Mouse (Mus musculus) skeletal muscle tissue, adult 2 months (tissue): ENCODE data around the gene Rgs3.

Experiments used
- DNase-seq: peaks from one replicate; pipeline ENCODE4 v3.0.0-alpha.2; 2012; ENCODE audit warnings: low read depth, low spot score

Gene Rgs3

DNA sequence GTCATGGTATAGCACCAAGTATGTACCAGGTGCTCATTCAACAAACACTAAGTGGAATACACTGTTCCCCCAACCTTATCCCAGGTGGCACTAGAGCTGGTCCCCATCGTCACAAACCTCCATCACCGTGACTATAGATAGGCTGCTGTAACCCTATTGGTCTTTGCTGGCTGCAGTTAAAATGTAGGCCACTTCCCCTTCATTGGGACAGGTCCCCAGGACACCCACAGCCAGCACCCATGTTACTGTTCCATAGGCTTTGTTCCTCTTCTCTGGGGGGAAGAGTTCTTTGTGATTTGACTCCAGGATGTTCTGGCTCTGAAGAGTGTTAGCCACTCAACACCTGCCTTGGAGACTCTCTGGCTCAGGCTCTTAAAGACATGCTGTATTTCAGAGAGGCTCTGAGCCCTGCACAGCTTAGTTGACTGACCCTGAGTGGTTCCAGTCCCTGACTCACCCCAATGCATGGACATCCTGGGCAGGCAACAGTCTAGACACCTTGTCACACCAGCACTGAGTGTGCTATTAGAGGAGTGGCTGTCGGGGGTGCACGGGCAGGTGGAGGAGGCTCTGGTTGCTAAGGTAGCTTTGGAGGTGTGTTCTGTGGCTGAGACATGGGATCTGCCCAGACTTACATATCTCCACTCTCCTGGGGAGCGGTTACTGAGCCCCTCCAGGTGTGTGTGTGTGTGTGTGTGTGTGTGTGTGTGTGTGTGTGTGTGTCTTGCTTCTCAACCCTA, 94.4 kb downstream of the Rgs3 start:
- no peak for DNase-seq

DNA sequence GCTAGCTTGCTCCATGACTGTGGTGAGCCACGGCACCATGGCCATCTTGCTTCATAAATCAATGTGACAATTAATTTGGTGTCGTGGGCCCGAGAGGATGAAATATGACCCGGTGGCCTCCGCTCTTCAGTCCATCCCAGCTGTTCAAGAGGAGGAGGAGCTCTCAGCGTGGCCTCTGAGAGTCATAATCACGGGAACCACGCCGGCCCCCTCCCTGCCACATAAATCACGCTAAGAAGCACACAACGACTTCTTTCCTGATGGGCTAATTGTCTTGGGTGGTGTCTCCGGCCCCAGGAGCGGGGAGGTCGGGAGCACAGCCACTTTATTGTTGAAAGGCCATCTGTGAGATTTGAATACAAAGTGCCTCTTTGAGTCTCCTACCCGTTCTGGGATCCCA, 99.6 kb downstream of the Rgs3 start:
- no peak for DNase-seq

DNA sequence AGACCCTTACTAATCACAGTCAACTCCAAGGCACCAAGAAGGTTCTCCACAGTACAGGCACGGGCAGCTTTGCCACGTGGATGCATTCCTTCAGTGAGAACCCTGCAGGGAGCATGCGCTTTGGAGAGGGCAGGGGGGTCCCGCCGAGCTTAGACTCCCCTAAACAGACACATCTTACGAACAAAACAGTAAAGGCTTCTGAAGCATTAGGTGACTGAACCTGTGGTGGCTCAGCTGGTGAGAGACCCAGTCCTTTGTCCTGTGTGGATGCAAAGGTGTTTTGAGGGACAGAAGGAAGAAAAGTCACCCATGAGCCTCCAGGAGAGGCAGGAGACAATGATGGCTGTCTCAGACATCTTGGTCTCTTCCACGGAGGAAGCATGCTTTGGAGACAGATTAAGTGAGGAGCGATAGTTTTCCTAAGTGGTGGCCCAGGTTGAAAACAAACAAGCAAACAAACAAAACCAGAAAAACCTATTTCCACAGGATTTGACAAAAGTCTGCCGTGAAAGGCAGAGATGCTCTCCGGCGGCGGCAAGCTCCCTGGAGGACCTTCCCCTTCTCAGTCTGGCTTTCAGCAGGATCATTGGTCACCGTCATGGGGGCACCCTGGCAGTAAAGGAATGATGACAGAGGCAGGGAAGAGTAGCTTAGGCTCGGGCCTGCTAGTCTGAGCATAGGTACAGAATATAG, 100.4 kb downstream of the Rgs3 start:
- DNase-seq, result no peak

DNA sequence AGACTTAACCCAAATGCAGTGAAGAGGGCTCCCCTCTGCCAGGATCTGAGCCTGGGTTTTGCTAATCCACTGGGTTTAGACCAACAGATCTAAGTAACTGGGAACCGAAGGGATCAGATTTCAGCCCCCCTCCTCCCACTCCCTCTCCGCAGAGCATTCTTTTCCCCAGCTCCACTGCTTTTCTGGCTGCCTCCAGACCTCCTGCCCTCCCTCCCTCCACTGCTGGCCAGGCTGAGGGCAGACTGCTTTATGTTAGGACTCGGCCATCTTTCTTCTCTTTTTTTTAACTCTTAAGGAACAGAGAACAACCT, 100.9 kb downstream of the Rgs3 start:
- DNase-seq, result no peak

DNA sequence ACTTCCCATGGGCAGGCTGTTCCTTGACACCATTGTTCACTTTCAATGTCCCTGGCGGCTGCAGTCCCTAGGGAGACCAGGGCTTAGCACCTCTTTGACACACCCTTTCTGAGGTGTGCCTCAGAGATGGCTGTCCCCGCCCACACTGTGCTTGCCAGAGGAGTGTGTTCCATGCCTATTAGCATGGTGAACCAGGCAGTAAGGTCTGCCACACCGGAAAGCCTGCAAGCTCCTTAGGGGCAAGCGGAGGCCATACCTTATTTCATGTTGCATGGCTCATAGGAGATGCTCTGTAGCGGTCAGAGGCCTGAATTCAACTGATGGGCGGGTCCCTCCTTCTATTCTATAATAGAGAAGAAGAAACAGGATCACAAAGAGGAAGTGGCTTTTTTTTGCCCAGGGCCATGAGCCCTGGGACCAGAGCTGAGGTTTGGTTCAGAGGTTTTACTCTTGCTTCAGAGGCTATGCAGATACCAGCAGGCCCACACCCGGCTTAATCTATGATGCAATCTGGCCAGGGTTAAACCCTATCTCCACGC, 101.7 kb downstream of the Rgs3 start:
- DNase-seq, result peak; percentile 37

DNA sequence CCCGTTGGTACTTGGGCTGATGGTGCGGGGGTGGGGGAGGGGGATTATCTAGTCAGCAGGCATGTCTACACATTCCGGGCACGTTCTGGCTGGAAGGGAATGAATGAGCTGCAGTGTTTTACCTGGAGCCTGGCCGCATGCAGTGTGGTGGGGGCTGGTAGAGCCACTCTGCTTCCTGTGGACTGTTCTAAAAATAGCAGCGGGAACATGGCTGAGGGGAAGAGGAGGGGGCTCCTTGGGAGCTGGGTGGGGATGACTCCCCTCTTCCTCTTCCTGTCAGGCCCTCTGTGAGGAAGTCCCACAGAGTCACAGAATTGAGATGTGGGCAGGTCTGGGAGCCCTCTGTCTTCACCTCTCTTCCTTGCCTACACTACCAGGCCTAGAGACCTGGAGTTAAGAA, 103.7 kb downstream of the Rgs3 start:
- no peak for DNase-seq

DNA sequence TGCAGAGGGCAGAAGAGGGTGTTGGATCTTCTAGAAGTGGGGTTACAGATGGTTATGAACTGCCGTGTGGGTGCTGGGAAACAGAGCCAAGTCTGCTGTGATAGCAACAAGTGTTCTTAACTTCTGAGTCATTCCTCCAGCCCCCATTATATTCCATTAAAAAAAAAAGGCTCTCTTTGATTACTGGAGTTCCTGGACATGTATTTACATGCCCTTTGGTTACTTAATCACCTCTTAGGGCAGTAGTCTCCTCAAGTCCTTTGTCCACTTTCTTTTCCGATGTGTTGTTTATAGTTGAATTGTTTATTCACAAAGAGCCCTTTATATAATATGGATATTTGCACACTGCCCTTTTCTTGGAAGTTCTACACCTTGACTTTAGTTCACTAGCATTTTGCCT, 106.2 kb downstream of the Rgs3 start:
- DNase-seq, result no peak

DNA sequence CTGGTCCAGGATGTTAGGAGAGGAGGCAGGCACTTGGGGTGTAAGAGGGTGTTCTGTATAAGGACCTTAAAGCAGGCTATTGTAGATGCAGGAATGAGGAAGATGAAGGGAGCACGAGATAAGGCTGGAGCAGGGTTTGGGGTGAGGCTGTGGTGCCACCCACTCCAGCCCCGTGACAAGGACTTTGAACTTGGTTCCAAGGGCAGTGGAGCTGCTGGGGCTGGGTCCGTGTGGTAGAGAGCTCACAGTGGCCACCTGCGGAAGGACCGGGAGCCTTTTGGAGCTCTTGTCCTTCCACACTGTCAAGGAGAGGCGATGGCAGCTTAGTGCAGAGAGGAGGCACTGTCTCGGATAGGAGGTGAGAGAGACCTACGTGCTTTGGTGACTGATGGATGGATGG, 109.0 kb downstream of the Rgs3 start:
- DNase-seq, result no peak

DNA sequence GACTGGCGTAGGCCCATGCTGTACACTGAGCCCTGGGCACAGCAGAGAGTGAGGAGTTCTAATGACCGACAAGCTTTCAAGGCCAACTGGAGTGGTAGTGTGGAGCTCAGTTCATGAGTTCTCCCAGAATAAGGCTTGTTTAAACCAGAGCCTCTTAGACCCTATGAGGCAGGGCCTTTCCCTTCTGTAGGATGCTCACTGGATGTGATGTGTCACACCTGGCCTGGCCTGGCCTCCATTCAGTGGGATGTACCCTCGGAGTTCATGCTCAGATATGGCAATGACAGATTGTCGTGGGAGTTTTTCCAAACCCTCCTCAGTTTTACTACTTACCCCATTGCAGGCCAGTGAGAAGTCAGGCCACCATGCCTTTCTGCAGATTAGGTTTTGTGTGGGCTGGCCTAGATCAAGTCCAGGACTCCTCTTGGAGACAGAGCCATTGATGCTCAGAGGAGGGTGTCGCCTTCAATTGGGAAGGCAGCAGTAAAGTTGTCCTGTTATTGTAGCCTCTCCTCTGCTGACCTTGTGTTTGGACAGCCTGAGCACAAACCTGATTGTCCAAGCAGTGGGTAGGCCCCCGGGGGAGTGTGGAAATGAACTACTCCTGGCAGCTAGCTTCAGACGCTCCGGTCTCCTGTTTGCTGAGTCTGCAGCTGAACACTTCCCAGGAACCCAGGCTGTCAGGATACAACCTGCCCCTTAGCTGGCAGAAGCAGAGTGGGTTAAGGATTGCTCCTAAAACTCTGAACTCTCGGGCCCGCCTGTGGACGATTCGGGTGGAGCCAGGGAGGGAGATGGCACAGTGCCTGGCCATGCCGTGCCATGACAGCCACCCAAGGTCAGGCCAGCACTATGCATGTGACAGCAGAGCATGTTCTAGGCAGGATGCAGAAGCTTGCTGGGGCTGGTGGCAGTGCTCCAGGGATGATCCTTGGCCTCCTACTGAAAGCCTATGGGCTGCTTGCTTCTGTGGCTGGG, 109.7 kb downstream of the Rgs3 start:
- no peak for DNase-seq

DNA sequence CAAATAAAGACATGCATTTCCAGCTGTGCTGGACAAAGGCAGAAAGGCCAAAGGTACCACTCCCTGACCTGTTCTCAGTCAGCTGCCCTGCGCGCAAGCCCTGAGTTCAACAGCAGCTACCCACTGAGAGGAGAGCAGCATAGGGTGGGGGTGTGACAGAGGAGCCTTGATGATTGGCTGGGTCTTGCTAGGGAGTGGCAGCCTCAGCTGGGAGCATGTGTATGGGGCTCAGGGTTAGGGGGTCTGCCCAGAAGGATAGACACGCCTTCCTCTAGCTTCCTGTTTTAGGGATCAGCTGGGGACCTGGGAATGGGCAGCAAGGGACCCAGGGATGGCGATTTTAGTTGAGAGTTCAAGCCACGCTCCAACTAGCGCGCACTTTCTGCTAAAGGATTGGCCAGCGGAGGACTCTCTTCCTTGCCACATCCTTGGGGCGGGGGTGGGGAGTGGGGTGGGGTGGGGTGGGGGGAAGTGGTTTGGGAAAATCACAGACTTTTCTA, 113.9 kb downstream of the Rgs3 start:
- DNase-seq, result no peak

DNA sequence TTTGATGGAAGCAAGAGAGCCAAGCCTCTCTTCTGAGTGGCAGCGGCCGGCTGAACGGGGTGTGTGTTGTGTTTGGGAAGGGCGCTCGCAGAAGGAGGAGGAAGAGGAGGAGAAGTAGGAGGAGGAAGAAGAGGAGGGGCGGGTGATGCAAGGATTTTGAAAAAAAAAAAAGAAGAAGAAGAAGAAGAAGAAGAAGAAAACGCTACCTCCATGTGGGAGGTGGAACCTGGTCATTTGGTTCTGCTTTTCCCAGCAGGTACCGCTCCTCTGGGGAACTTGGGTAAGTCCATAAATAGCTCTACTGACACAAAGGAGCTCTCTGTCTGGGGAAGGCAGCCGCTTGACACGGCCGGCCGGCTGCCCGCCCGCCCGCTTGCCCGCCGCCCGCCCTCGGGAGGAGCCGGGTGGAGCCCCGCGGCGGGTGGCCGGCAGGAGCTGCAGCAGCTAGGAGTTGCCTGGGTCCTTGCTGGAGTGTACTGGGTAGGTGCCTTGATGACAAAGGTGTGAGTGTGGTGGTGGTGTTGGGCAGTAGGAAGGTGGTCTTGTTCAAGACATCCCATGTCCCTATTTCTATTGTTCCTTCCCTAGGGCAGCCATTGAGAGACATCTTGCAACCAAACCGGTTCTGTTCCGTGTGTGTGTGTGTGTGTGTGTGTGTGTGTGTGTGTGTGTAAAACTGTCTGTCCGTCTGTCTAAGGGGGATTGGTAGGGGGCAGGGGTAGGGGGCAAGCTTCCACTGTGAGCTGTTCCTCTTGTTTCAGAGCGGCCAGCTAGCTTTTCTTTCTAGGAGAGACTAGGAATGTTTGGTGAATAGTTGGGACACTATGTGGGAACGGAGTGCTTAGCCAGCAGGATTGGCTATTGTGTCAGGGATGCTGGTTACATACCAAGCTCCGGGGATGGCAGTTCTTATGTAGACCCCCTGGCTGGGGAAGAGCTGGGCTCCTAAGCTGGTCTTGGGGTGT, 114.7 kb downstream of the Rgs3 start:
- no peak for DNase-seq

DNA sequence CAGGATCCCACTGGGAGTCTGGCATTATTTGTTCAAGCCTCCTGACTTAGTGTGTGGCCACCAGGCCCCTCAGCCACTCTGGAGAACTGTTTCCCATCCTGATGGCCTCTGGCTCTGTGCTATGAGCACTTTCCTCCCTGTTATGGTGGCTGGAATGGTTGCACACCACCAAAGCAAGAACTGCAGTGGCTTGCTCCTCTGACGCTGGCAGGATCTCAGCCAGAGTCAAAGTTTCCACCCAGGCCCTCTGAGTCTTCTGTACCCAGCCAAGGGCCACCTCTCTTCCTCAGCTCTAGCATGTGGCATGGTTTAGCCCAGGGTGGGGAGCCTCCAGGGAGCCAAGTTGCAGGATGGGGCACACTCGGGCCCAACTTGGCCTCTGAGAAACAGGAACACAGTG, 115.7 kb downstream of the Rgs3 start:
- no peak for DNase-seq

DNA sequence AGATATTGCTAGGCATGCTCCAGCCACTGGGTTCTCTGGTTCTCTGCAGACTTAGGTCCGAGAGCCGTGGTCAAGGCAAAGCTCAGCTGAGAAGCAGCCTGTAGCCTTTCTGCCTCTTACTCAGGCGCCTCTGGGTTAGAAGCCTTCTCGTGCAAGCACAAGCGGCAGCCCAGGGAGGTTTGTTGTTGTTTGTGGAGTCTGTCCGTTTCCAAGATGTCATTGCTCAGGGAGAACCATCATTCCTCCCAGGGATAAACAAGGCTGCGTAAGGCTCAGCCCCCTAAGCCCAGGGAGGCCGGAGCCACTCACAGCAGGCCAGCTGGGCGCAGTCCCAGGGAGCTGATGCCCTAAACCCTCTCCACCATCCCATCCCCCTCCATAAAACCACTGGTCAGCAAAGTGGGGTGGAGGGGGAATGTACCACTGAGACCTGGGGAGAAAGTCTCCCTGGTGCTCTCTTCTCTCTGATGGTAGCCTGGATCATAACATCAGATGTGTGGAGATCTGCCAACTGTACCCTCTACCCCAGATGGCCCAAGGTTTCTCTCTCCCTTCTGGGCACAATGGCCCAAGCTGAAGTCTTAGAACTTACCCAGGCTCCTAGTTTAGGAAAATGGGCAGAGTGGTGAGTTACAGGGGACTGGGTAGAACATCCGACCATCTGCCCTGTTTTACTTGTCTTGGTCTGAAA, 117.5 kb downstream of the Rgs3 start:
- no peak for DNase-seq

DNA sequence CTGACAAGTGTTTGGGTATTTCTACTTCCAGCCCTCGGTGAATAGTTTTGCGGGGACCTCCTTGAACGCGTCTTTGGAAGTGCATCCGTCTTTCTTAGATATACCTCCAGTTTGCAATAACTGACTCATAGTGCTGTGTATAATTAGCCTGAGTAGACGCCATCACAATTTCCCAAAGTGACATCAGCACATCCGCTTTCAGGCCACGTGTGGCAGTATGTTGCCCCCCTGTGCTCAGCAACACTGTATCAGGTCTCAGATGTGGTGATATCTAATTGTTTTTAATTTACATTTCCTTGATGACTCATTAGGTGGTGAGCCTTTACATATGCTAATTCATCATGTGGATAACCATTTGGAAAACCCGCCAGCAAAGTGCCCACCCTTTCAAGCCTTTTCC, 119.5 kb downstream of the Rgs3 start:
- DNase-seq, result no peak

DNA sequence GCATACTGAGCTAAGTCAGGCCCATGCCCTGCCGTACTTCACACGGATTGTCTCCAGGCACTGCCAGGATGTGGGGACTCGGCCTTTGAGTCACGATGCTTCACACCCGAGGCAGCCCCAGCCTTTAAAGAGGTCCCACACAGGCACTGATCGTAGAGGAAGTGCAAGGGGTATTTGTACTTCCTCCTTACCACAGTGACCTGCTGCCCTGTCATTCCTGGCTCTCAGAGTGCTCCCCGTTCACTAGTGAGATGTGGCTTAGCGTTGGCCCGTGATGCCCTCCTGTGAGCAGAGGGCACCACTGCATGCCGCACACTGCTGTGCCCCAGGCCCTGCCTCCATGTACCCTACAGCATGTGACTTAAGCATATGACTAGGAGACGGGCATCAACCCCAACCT, 121.8 kb downstream of the Rgs3 start:
- no peak for DNase-seq

DNA sequence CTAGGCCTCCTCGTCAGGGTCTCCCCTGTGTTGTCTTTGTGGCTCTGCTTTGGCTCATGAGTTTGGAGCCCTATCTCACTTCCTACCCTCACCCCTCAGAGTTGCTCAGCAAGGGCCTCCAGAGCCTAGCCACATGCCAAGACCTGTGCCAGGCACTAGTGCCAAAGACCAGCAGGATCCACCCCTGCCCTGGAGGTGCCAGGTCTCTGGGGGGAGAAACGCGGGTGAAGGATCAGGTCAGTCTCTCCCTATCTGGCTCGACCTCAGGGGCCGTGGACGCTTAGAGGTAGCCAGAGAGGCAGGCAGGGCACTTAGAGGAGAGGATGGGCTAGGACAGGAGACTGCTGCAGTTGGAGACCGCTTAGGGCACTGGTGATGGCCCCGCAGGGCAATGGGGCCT, 122.7 kb downstream of the Rgs3 start:
- no peak for DNase-seq

DNA sequence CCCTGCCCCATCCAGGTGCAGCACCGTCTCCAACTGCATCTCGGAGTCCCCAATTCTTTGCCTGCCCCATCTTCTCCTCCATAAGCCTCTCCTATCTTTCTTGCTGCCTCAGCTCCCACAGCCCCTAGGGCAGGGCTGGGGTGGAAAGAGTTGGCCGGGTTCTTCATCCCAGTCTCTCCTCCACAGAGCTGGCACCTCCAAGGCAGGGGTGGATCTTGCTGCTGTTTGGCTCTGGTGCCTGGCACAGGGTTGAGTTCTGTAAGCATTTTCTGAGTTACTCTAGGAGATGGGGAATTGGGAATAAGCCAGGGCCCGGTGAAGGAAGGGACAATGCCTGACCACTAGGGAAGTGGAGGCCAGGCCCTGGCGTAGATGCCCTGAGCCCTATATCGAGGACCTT, 123.5 kb downstream of the Rgs3 start:
- no peak for DNase-seq

DNA sequence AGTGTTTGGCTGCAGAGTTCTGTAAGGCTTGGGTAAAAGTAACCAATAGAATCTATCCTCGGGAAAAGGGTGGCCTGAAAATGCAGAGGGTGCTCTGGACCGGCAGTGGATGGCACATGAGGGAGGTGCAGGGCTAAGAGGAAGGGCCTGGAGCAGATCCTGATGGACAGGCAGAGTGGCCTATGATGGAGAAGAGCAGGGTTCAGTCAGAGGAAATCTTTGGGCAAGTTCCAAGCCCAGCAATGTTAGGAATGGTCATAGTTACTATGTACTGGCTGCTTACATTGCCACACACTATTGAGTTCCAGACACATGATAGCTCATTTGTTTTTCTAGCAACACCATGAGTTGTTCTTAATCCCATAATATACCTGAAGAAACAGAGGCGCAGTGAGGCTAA, 124.7 kb downstream of the Rgs3 start:
- no peak for DNase-seq

DNA sequence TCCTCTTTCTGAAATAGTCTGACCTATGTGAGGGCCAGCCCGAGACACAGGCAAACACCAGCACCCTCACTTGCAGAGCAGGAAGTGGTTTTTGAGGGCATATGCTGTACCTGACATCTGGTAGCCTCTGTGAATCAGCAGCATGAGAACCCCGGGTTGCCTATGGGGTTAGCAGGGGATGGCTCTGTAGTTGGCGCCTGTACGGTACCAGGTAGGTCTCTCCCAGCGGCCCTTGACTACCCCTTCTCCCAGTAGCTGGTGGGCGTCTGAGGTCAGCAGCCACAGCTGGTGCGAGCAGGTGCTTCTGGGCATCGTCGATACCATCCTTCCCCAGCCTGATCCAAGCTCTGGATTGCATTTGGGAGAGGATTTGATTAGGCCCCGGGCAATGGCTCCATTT, 125.6 kb downstream of the Rgs3 start:
- no peak for DNase-seq

DNA sequence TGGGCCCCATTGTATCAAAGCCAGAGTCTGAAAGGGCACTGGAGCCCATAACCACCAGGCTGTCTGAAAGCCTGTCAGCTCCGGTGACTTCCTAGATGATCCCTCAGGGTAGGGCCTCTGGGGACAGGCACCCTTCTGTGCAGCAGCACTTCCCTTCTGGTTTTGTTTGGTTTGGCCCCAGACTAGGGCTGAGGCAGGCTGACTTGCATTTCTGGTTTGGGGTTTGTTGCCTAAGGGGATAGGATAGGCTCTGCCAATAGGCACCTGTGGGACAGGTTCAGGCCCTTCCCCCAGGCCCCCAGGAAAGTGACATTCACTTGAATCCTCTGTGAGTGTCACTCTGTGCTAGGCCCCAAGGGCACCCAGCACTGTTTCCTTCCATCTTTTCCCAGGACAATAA, 127.1 kb downstream of the Rgs3 start:
- DNase-seq, result no peak
